Mouse (Mus musculus): ENCODE data around the gene Gm7075. TPM values are rescaled to one million over a fixed set of nuclear protein-coding genes. Genes with fewer than 3 reads are reported as not detected.
"Not testable (repeated sequence)": the region's sequence is repeated elsewhere in the genome, so short reads cannot be mapped to it uniquely, and the experiment has no call there.

The Gm7075 gene
- total RNA-seq (2014; rRNA removed) (not detected in 2 replicates), polyA plus RNA-seq (2015; fragmentation: Nextera tagmentation; extraction: Ambion mirVana) (not detected in 2 replicates)

DNA sequence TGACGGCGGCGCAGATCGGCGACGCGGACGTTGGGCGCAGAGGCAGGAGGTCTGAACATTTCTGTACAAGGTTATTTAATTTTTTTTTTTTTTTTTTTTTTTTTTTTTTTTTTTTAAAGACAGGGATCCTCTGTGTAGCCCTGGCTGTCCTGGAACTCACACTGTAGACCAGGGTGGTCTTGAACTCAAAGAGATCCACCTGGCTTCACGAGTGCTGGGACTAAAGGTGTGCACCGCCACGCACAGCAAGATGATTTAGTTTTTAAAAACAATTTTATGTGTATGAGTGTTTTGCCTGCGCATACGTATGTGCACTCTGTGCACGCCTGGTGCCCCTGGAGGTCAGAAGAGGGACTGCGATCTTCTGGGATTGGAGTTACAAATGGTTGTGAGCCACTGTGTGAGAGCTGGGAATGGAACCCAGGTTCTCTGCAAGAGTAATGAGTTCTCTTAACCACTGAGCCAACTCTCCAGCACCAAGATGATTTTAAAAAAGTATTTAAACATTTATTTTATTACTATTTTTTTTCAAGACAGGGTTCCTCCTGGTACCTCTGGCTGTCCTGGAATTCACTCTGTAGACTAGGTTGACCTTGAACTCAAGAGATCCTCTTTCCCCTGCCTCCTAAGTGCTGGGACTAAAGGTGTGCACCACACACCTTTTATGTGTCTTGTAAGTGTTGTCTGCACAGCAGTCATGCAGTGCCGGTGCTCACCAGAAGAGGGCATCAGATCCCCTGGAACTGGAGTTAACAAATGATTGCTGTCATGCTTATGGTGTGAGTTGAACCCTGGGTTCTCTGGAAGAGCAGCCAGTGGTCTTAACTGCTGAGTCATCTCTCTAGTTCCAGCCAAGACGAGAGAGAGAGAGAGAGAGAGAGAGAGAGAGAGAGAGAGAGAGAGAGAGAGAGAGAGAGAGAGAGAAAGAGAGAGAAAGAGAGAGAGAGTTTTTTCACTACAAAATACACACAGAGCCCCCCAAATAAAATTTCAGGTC is at the start of gene Gm7075:
TSS of gene Gm7075 (minus strand) at position 51 of the 997 bp plus-strand sequence.
- Histone ChIP-seq H3K9me3 (ENCODE audit: low read length) (no peaks in the 10 kb centered on the region), H3K4me1 (ENCODE audit: insufficient read depth) (no peaks in the 10 kb centered on the region), H3K4me3 (ENCODE audit: low read depth, low read length) (no peak within 1 kb of the TSS), H3K4me2 (ENCODE audit: low read depth) (no peak within 1 kb of the TSS), H3K27ac (ENCODE audit: low read depth, low read length) (no peak within 1 kb of the TSS), H3K36me3 (ENCODE audit: insufficient read depth) (no peaks in the 10 kb centered on the region), H3K9ac (no peak within 1 kb of the TSS), H3K27me3 (ENCODE audit: insufficient read depth, low read length) (no peaks in the 10 kb centered on the region)
- no peak for DNase-seq
- ATAC-seq, result no peak
- TF ChIP-seq CTCF (IDR thresholded peaks at IDR 0.05; ENCODE audit: low read depth), result no peak
- 90% methylated on average over 18 of the region's 18 CpGs for WGBS

DNA sequence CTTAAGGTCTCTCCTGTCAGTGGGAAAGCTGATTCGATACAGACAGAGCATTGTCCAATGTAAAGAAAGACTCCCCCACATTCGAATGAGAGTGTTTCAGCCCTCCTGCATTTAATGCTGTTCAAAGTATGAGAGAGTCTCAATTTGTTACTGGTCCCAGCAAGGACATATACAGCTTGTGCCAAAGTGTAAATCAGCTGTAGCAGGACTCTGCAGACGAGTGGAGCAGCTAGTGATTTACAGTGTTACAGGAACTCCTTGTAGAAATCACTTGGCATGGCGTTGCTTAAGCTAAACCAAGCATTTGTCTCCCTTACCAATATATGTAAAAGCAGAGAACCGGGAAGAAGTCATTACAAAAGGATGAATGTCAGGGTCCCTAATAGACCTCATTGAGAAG is 39.3 kb upstream of the Gm7075 start:
- WGBS, result 51% methylated on average over 5 of the region's 5 CpGs
- DNase-seq, result no peak
- no peak overlapping the region for H3K4me2 ChIP-seq (ENCODE audit: low read depth)
- no peak overlapping the region for H3K9ac ChIP-seq
- TF ChIP-seq CTCF (IDR thresholded peaks at IDR 0.05; ENCODE audit: low read depth), result no peak
- H3K9me3 ChIP-seq (ENCODE audit: low read length), result no peaks in the 10 kb centered on the region
- no peaks in the 10 kb centered on the region for H3K27me3 ChIP-seq (ENCODE audit: insufficient read depth, low read length)
- no peak for ATAC-seq
- H3K36me3 ChIP-seq (ENCODE audit: insufficient read depth), result no peaks in the 10 kb centered on the region
- no peaks in the 10 kb centered on the region for H3K4me1 ChIP-seq (ENCODE audit: insufficient read depth)
- H3K27ac ChIP-seq (ENCODE audit: low read depth, low read length), result no peak overlapping the region
- no peak overlapping the region for H3K4me3 ChIP-seq (ENCODE audit: low read depth, low read length)

DNA sequence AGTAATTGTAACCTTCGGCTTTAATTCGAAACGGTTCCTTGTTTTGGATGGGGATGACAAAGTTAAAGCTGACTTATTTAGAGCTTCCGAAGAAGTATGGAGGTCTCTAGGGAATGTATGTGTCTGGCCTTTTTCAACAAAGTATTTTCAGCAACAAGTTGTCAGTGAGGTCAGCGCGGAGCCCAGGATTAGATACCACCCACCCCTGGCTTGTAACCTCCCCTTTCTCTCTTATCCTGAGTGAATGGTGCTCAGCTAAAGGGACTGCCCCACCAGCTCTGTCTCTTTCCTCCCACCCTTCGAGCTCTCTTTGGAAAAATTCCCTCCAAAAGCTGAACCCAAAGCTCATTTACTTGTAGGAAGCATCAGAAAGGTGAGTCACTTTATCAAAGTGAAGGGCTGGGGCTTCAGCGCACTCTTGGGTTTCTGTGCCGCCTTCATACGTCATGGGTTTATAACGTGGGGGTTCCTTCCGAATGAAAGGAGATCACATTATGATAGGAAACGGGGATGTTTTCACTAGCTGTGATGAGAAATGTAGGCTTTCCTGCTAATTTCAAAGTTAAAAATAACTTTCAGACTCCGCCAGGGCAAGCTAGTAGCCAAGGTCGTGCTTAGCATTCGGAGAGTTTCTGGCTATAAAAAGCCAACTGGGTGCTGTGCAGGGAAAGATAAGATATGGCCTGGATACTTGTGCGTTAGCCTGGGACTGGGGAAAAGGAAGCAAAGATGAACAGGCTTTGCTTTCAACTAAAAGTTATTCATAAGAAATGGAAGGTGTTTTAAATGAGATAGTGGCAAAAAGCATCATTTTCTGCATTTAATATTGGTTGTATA is 35.9 kb upstream of the Gm7075 start:
- H3K36me3 ChIP-seq (ENCODE audit: insufficient read depth), result no peaks in the 10 kb centered on the region
- no peak overlapping the region for H3K27ac ChIP-seq (ENCODE audit: low read depth, low read length)
- no peak for TF ChIP-seq CTCF (IDR thresholded peaks at IDR 0.05; ENCODE audit: low read depth)
- no peak overlapping the region for H3K4me2 ChIP-seq (ENCODE audit: low read depth)
- no peak overlapping the region for H3K9ac ChIP-seq
- no peaks in the 10 kb centered on the region for H3K4me1 ChIP-seq (ENCODE audit: insufficient read depth)
- DNase-seq (no peak), ATAC-seq (no peak)
- no peaks in the 10 kb centered on the region for H3K27me3 ChIP-seq (ENCODE audit: insufficient read depth, low read length)
- H3K9me3 ChIP-seq (ENCODE audit: low read length), result no peaks in the 10 kb centered on the region
- WGBS, result 85% methylated on average over 17 of the region's 17 CpGs
- H3K4me3 ChIP-seq (ENCODE audit: low read depth, low read length), result no peak overlapping the region

DNA sequence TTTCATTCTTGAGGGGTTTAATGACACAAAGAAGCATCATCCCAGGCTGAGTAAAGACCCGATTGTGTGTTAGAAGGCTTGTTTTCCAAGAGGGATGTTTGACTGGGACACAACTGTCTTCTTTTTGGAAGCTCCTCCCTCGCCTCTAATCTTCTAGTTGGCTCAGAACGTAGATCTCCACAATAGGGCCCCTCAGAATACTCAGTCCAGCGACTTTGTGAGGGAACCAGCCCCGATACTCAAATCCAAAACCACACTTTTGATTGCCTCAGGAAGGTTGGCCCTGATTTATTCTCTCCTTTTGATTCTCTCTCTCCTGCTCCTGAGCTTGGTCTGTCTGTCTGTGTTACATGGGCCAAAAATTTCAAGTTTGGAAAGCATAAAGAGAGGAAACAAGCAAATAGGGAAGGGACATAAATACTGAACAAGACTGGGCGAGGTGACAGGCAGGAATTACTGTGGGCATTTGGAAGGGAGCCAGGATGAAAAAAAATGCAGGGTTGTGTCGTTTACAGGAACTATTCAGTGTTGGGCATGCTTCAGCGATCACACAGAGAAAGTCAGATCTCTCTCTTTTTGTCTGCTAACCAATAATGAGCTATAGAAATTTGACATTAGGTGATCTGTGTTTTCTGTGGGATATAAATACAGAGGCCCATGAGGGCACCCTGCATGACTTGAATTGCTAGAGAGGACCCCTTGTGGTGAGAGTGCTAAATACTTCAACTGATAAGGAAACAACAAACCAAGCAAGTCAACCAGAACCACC is 33.7 kb upstream of the Gm7075 start:
- H3K27me3 ChIP-seq (ENCODE audit: insufficient read depth, low read length), result no peaks in the 10 kb centered on the region
- ATAC-seq (0 out of 2 replicates have a peak, but pooled peaks have one; percentile 25), DNase-seq (peak; percentile 35)
- H3K4me3 ChIP-seq (ENCODE audit: low read depth, low read length), result no peak overlapping the region
- TF ChIP-seq CTCF (IDR thresholded peaks at IDR 0.05; ENCODE audit: low read depth), result 0 out of 2 replicates have a peak, but pooled peaks have one; percentile 12
- no peaks in the 10 kb centered on the region for H3K9me3 ChIP-seq (ENCODE audit: low read length)
- no peaks in the 10 kb centered on the region for H3K36me3 ChIP-seq (ENCODE audit: insufficient read depth)
- no peak overlapping the region for H3K4me2 ChIP-seq (ENCODE audit: low read depth)
- no peak overlapping the region for H3K27ac ChIP-seq (ENCODE audit: low read depth, low read length)
- no peak overlapping the region for H3K9ac ChIP-seq
- no peaks in the 10 kb centered on the region for H3K4me1 ChIP-seq (ENCODE audit: insufficient read depth)
- WGBS, result 15% methylated on average over 8 of the region's 8 CpGs

DNA sequence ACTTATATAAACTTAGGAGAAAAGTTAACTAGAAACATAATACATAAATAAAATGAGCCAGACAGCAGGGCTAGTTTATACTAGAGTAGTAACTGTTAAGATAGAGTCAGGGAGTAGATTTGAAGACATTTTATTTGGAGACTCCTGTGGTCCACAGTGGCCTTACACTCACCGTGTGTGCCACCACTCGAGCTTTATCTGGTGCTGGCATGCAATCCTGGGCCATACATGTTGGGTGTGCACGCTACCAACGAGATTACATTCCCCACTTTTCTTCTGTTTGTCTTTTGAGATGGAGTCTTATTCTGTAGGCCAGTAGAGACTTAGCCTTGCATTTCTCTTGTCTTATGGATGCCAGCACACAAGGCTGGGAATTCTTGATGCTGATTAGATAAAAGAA is 32.3 kb upstream of the Gm7075 start:
- DNase-seq (no peak), ATAC-seq (no peak)
- Histone ChIP-seq H3K9me3 (ENCODE audit: low read length) (no peaks in the 10 kb centered on the region), H3K27ac (ENCODE audit: low read depth, low read length) (no peak overlapping the region), H3K27me3 (ENCODE audit: insufficient read depth, low read length) (no peaks in the 10 kb centered on the region), H3K4me3 (ENCODE audit: low read depth, low read length) (no peak overlapping the region), H3K9ac (no peak overlapping the region), H3K4me2 (ENCODE audit: low read depth) (no peak overlapping the region), H3K36me3 (ENCODE audit: insufficient read depth) (no peaks in the 10 kb centered on the region), H3K4me1 (ENCODE audit: insufficient read depth) (no peaks in the 10 kb centered on the region)
- 93% methylated on average over 4 of the region's 4 CpGs for WGBS
- no peak for TF ChIP-seq CTCF (IDR thresholded peaks at IDR 0.05; ENCODE audit: low read depth)

DNA sequence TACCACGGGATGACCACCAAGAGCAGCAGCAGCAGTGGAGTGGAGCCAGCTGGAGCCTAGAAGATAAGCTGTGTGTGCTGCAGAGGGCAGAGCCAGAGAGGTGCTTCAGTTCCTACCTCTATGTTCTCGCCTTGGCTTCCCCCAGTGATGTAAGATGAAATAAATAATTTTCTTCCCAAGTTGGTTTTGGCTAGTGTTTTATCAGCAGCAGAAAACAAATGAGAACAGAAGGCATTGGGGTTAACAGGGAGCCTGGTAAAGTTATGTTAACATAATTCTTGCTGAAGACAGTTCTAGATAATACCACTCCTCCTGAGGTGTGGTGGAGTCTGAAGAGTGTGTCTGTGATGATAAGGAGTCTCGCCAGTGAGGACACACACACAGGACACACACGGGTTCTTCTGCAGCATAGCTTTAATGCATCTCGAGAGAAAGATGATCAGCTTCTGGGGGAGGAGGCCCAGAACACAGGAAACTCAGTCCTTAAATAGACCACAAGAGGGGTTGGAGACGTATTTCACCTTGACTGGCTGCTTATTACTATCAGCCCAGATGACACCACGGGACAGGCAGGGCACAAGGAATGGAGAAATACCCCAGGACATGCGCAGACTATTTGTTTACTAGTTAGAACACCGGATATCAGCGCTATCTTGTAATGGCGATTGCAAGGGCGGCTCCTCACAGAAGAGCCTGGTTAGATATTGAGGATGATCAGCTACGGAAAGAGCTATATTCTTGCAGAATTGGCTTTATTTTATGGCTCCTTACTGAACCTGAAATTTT is 23.2 kb upstream of the Gm7075 start:
- ATAC-seq; H3K27ac ChIP-seq (ENCODE audit: low read depth, low read length); H3K4me2 ChIP-seq (ENCODE audit: low read depth); DNase-seq; H3K9me3 ChIP-seq (ENCODE audit: low read length); H3K36me3 ChIP-seq (ENCODE audit: insufficient read depth); H3K4me3 ChIP-seq (ENCODE audit: low read depth, low read length); H3K9ac ChIP-seq; H3K27me3 ChIP-seq (ENCODE audit: insufficient read depth, low read length); H3K4me1 ChIP-seq (ENCODE audit: insufficient read depth): not testable (repeated sequence)
- 89% methylated on average over 13 of the region's 13 CpGs for WGBS
